Mouse (Mus musculus) activated CD4-positive, CD25-positive, alpha-beta regulatory T cell, adult 4 months (primary cell): ENCODE results near the gene Tac4. TPM values are rescaled to one million over a fixed set of nuclear protein-coding genes. Genes with fewer than 3 reads are reported as not detected.

Source experiments
- ATAC-seq: one replicate; pipeline ENCODE4 v1.8.0; 2017
- polyA plus RNA-seq, 2 experiments: library from polyadenylated mRNA; unstranded; fragments of 100-300 nt; shearing (Covaris generic); gene quantifications; one replicate each; pipeline ENCODE4 v1.2.1; 2017

Tac4 gene
- polyA plus RNA-seq, 2 experiments from 2014 or later = not detected

DNA sequence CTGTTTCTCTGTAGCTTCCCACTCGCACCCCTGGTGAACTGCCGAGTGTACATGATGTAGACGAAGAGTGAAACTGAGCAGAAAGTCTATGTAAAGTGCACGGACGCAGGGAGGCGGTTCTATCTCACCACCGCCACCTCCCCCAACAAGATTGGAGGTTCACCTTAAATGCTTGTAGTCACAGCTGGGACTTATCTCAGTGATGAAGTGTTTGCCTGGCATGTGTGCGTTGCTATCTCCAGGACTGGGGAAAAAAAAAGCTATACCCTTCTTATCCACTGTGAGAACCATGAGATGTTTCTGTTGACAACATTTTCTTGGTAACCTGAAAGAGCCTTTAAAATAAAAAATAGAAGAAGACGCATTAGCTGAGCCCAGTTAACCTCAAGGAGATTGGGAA is 56.8 kb downstream of the Tac4 start:
- no peak for ATAC-seq

Other genes starting within 250 kb of the Tac4 start
- gene Pdk2, start 220.2 kb upstream of the Tac4 start, polyA plus RNA-seq = 1 to 10 TPM; 2.9 to 5.6 TPM
- under 1 TPM; 0.56 to 0.64 TPM for gene Itga3, start 184.7 kb upstream of the Tac4 start, polyA plus RNA-seq
- gene Dlx3, start 141.4 kb upstream of the Tac4 start, polyA plus RNA-seq = not detected
- not detected for gene Dlx4, start 115.3 kb upstream of the Tac4 start, polyA plus RNA-seq
- 10 to 100 TPM; 40.8 to 49.2 TPM for gene Kat7, start 48.7 kb downstream of the Tac4 start, polyA plus RNA-seq
- 10 to 100 TPM; 17.4 to 21.9 TPM for gene Fam117a, start 75.5 kb downstream of the Tac4 start, polyA plus RNA-seq
- gene Slc35b1, start 123.2 kb downstream of the Tac4 start, polyA plus RNA-seq = 10 to 100 TPM; 64.4 to 70.1 TPM
- 100 to 1,000 TPM; 119 to 154 TPM for gene Spop, start 152.6 kb downstream of the Tac4 start, polyA plus RNA-seq